Mouse (Mus musculus): Measurements from ENCODE around the gene Kctd15.

- TF ChIP-seq USF1 (IDR thresholded peaks at IDR 0.05; ENCODE audit: low read depth, low read length): no peak
- no peak for TF ChIP-seq EP300 (IDR thresholded peaks at IDR 0.05; ENCODE audit: low read depth in 1 of 2, low read length in 2 of 2)
- TF ChIP-seq POLR2A (IDR thresholded peaks at IDR 0.05; ENCODE audit: control insufficient read depth in 1 of 2, insufficient read depth in 1 of 2, low read depth in 1 of 2, low read length in 2 of 2, poor library complexity in 1 of 2): no peak
Observed at GRCm38 (mm10) chr7:34607334-34607970, 49.1 kb downstream of the Kctd15 start.
